Mouse (Mus musculus): ENCODE data around the gene Fgfr2. TPM values are rescaled to one million over a fixed set of nuclear protein-coding genes. Genes with fewer than 3 reads are reported as not detected.

Gene Fgfr2
- polyA plus RNA-seq, 1 experiment, result 0.17 TPM

GRCm38 (mm10) chr7:130837941-130838657, 2285.1 kb downstream of the Fgfr2 start:
- no peak overlapping the region for H3K4me3 ChIP-seq
- H3K36me3 ChIP-seq (ENCODE audit: control insufficient read depth, insufficient read depth), result no peaks in the 10 kb centered on the region
- H3K27me3 ChIP-seq (ENCODE audit: control insufficient read depth, insufficient read depth, insufficient read length), result no peaks in the 10 kb centered on the region
- TF ChIP-seq MYOG (IDR thresholded peaks at IDR 0.05; ENCODE audit: control insufficient read depth in 1 of 3, insufficient read depth in 1 of 3, insufficient read length in 2 of 3, low read depth in 2 of 3), result no peak
- TF ChIP-seq MAX (IDR thresholded peaks at IDR 0.05; ENCODE audit: low read depth), result no peak
- TF ChIP-seq MYOD1 (IDR thresholded peaks at IDR 0.05; ENCODE audit: control insufficient read depth in 1 of 3, insufficient read length in 2 of 3, low read depth in 2 of 3), result no peak
- no peak for TF ChIP-seq TCF3 (IDR thresholded peaks at IDR 0.05; ENCODE audit: insufficient read length, low read depth)
- no peak for TF ChIP-seq TCF12 (IDR thresholded peaks at IDR 0.05; ENCODE audit: insufficient read depth, poor library complexity, severe bottlenecking)
- TF ChIP-seq E2F4 (IDR thresholded peaks at IDR 0.05; ENCODE audit: insufficient read depth), result no peak
- no peak for TF ChIP-seq CEBPB (IDR thresholded peaks at IDR 0.05; ENCODE audit: insufficient read depth, poor library complexity, severe bottlenecking)
- no peak for TF ChIP-seq SRF (IDR thresholded peaks at IDR 0.05; ENCODE audit: control insufficient read depth, insufficient read length, low read depth)
- no peak for TF ChIP-seq POLR2AphosphoS2 (IDR thresholded peaks at IDR 0.05; ENCODE audit: insufficient read length, low read depth)
- TF ChIP-seq USF1 (IDR thresholded peaks at IDR 0.05; ENCODE audit: low read depth), result no peak
- TF ChIP-seq POLR2A (IDR thresholded peaks at IDR 0.05; ENCODE audit: insufficient read length, low read depth), result no peak
- H3K4me2 ChIP-seq (ENCODE audit: low read depth), result no peak overlapping the region
- H3K79me2 ChIP-seq (ENCODE audit: control insufficient read depth, insufficient read depth), result no peaks in the 10 kb centered on the region
- H3ac ChIP-seq (ENCODE audit: control insufficient read depth, insufficient read length), result no peak overlapping the region

- Histone ChIP-seq H3K79me2 (ENCODE audit: control insufficient read depth, insufficient read depth) (no peaks in the 10 kb centered on the region), H3K27me3 (ENCODE audit: control insufficient read depth, insufficient read depth, insufficient read length) (no peaks in the 10 kb centered on the region), H3K4me3 (no peak overlapping the region), H3K4me2 (ENCODE audit: low read depth) (no peak overlapping the region), H3ac (ENCODE audit: control insufficient read depth, insufficient read length) (no peak overlapping the region), H3K36me3 (ENCODE audit: control insufficient read depth, insufficient read depth) (no peaks in the 10 kb centered on the region)
- no peak for TF ChIP-seq TCF3 (IDR thresholded peaks at IDR 0.05; ENCODE audit: insufficient read length, low read depth)
- no peak for TF ChIP-seq USF1 (IDR thresholded peaks at IDR 0.05; ENCODE audit: low read depth)
- no peak for TF ChIP-seq MAX (IDR thresholded peaks at IDR 0.05; ENCODE audit: low read depth)
- TF ChIP-seq TCF12 (IDR thresholded peaks at IDR 0.05; ENCODE audit: insufficient read depth, poor library complexity, severe bottlenecking), result no peak
- TF ChIP-seq POLR2A (IDR thresholded peaks at IDR 0.05; ENCODE audit: insufficient read length, low read depth), result no peak
- TF ChIP-seq CEBPB (IDR thresholded peaks at IDR 0.05; ENCODE audit: insufficient read depth, poor library complexity, severe bottlenecking), result no peak
- no peak for TF ChIP-seq REST (IDR thresholded peaks at IDR 0.05; ENCODE audit: insufficient read depth, insufficient read length)
- TF ChIP-seq MYOD1 (IDR thresholded peaks at IDR 0.05; ENCODE audit: control insufficient read depth in 1 of 3, insufficient read length in 2 of 3, low read depth in 2 of 3), result no peak
- no peak for TF ChIP-seq POLR2AphosphoS2 (IDR thresholded peaks at IDR 0.05; ENCODE audit: insufficient read length, low read depth)
These were observed 2287.1 kb downstream of the Fgfr2 start for GRCm38 (mm10) chr7:130836066-130836465.

- H3ac ChIP-seq (ENCODE audit: control insufficient read depth, insufficient read length), result no peak overlapping the region
- H3K4me2 ChIP-seq (ENCODE audit: low read depth), result peak overlapping the region; percentile 64
- H3K4me3 ChIP-seq, result no peak overlapping the region
- H3K36me3 ChIP-seq (ENCODE audit: control insufficient read depth, insufficient read depth), result no peaks in the 10 kb centered on the region
- H3K27me3 ChIP-seq (ENCODE audit: control insufficient read depth, insufficient read depth, insufficient read length), result no peaks in the 10 kb centered on the region
- no peaks in the 10 kb centered on the region for H3K79me2 ChIP-seq (ENCODE audit: control insufficient read depth, insufficient read depth)
- TF ChIP-seq TCF12 (IDR thresholded peaks at IDR 0.05; ENCODE audit: insufficient read depth, poor library complexity, severe bottlenecking), result no peak
- no peak for TF ChIP-seq POLR2A (IDR thresholded peaks at IDR 0.05; ENCODE audit: insufficient read length, low read depth)
- TF ChIP-seq MYOD1 (IDR thresholded peaks at IDR 0.05; ENCODE audit: control insufficient read depth in 1 of 3, insufficient read length in 2 of 3, low read depth in 2 of 3), result peak in 2 of 3 experiments; percentile 28 to 64
These were observed 2287.9 kb downstream of the Fgfr2 start for GRCm38 (mm10) chr7:130834958-130835861.

- Histone ChIP-seq H3K36me3 (ENCODE audit: control insufficient read depth, insufficient read depth) (no peaks in the 10 kb centered on the region), H3K4me3 (no peak overlapping the region), H3K4me2 (ENCODE audit: low read depth) (peak overlapping the region; percentile 18), H3K79me2 (ENCODE audit: control insufficient read depth, insufficient read depth) (no peaks in the 10 kb centered on the region), H3ac (ENCODE audit: control insufficient read depth, insufficient read length) (no peak overlapping the region), H3K27me3 (ENCODE audit: control insufficient read depth, insufficient read depth, insufficient read length) (no peaks in the 10 kb centered on the region)
- TF ChIP-seq MYOG (IDR thresholded peaks at IDR 0.05; ENCODE audit: control insufficient read depth in 1 of 3, insufficient read depth in 1 of 3, insufficient read length in 2 of 3, low read depth in 2 of 3), result no peak
- TF ChIP-seq TCF3 (IDR thresholded peaks at IDR 0.05; ENCODE audit: insufficient read length, low read depth), result no peak
- no peak for TF ChIP-seq USF1 (IDR thresholded peaks at IDR 0.05; ENCODE audit: low read depth)
- no peak for TF ChIP-seq TCF12 (IDR thresholded peaks at IDR 0.05; ENCODE audit: insufficient read depth, poor library complexity, severe bottlenecking)
- no peak for TF ChIP-seq REST (IDR thresholded peaks at IDR 0.05; ENCODE audit: insufficient read depth, insufficient read length)
- no peak for TF ChIP-seq MYOD1 (IDR thresholded peaks at IDR 0.05; ENCODE audit: control insufficient read depth in 1 of 3, insufficient read length in 2 of 3, low read depth in 2 of 3)
- no peak for TF ChIP-seq E2F4 (IDR thresholded peaks at IDR 0.05; ENCODE audit: insufficient read depth)
- TF ChIP-seq CEBPB (IDR thresholded peaks at IDR 0.05; ENCODE audit: insufficient read depth, poor library complexity, severe bottlenecking), result no peak
- no peak for TF ChIP-seq SRF (IDR thresholded peaks at IDR 0.05; ENCODE audit: control insufficient read depth, insufficient read length, low read depth)
- TF ChIP-seq POLR2A (IDR thresholded peaks at IDR 0.05; ENCODE audit: insufficient read length, low read depth), result no peak
- TF ChIP-seq POLR2AphosphoS2 (IDR thresholded peaks at IDR 0.05; ENCODE audit: insufficient read length, low read depth), result no peak
- no peak for TF ChIP-seq MAX (IDR thresholded peaks at IDR 0.05; ENCODE audit: low read depth)
These were observed 2288.9 kb downstream of the Fgfr2 start for GRCm38 (mm10) chr7:130834299-130834698.
